Mouse (Mus musculus): ENCODE data around the gene Diaph3.

Diaph3 gene

DNA sequence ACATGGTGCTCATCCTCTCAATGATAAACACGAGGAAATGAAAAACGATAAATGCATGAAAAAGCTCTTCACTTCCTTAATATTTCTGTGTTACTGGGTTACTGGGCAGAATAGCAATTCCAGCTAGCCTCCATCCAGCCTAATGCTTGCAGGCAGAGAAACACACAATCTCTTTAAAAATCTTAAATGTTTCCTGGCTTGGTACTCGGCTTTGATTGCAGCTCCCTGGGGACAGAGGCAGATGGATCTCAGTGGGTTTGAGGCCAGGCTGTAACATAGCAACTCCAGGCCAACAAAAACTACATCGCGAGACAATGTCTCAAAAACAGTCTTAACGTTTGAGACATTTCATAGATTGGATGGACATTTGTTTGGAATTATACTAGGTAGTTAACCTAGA, 57.1 kb downstream of the Diaph3 start:
- no peak for DNase-seq (ENCODE audit: low spot score)

DNA sequence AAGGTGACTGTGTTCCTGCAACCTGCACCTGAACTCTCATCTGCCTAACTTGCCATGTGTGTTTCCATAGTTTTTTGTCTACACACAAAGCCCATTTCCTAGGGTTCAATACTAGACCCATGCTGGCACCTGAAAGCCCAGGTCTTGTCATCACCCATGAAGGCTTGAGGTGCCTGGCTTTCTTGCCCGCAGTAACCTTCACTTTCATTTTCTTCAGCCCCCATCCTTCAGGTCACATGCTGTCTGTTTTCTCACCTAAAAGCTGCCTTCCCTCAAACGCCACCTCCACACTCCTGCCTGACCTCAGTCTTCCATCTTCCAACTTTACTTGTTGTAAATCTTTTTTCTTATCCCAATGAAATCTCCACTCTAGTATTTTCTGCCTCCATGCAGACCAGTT, 61.3 kb downstream of the Diaph3 start:
- DNase-seq (ENCODE audit: low spot score) = no peak

DNA sequence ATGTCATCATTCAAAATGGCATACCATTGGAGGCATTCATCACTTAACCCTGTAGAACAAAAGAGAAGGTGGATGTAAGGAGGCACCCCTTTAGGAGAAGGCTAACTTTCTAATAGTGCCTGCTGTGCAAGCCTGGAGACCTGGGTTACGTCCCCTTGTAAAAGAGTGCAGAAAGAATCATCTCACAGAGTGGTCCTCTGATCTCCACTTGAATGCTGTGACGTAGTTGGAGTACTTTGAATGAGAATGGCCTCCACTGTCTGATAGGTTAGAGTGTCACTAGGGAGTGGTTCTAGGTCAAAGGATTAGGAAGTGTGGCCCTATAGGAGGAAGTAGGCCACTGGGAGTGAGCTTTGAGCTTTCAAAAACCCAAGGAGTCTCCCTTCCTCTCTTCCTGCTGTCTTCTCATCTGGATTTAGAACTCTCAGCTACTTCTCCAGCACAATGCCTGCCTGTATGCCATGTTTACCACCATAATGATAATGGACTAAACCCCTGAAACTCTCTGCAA, 66.0 kb downstream of the Diaph3 start:
- DNase-seq (ENCODE audit: low spot score) = no peak

DNA sequence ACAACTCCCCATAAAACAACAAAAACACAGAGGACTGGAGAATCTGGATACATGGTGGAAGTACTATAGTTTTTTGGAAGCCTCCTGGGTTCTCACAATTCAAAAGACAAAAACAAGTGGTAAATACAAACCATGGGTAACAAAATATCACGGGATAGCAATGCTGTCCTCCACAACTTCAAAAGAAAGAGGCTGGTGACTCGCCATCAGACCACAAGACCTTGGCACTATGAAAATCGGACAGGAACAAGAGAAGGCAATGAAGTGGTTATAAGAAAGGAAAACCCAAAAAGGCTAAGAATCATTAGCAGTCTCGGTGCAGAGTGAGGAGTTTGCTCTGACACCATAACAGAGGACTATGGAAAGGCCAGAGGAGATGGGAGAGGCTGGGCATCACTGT, 76.8 kb downstream of the Diaph3 start:
- DNase-seq (ENCODE audit: low spot score) = no peak

DNA sequence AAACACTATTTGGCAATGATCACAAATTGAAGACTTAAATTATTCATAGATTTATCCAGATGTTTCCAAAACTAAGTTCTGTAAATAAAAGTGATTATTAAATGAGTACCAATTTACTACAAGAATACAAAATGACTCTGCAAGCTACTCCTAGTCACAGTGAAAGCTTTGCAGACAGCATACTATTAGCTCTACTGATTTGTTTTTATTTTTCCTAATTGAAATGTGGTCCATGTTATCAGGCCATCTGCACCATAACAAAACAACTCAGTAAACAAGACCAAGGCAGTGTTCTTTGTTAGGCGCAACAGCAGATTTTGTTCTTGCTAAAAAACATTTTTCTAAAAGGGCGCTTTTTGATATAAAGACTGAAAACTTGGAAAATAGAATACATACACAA, 84.9 kb downstream of the Diaph3 start:
- DNase-seq (ENCODE audit: low spot score) = no peak

DNA sequence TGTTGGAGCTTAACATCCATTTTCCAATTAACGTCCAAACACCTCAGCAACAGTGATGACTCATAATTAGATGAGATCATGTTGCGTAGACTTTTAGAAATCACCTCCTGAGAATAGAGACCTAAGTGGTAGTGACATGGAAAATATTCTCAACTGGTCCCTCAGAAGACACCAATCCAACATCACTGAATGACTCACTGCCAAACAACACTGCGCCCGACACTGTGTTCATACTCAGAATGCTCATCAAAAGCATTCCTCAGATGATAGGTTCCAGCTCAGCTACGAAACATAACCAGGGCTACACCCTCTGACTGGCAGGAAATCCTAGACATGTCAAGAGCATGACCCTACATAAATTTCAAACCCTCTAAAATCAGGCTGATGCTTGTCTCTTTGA, 89.8 kb downstream of the Diaph3 start:
- peak; percentile 4 for DNase-seq (ENCODE audit: low spot score)

DNA sequence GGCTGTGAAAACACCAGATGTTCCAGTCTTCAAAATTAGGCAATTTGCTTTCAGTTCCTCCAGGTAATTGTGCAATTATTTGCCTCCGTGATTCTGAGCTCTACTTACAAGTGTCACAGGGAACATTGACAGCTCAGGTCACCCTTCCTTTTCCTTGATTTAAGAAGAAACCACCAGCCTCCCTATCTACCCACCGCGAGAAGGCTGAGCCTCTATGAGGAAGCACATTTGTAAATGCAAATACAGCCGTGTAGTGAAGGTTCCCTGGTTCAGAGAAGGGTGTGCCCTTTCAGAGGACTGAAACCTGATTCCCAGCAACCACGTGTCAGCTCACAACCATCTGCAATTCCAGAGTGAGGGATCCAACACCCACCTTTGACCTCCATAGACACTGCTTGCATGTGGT, 96.6 kb downstream of the Diaph3 start:
- DNase-seq (ENCODE audit: low spot score) = no peak

DNA sequence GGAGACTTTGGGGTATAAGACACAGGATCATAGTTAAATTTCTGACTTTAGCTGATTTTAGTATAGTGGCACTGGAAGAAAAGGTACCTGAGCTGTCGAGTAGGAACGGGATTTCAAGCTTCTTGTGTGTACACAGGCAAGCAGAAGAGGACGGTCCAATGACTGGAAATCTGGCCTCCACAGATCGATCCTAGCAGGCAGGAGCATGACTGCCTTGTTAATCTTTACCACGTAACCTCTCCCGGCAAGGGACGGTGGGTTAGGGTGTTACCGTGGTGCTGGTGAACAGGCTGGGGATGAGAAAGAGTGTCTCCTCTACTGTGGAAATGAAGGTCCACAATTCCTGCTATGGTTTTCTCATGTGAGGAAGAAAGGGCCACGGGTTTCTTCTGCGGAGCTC, 120.8 kb downstream of the Diaph3 start:
- DNase-seq (ENCODE audit: low spot score) = peak; percentile 40

DNA sequence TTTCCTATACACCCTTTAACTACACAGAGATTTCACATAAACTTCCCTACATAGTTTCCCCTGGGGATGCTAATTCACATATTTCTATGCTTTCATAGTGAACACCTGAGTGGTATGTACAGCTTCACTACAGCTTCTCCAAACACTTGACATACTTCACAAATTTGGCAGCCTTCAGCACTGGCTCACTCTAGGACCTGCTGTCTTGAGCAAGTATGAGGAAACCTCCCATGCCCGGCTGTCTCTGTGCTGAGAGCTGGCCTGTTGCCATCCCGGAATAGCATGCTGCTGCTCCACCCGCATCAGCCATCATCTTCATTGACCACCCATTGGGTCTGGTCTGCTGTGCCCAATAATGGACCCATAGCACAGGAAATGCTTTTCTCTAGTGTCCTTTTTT, 121.3 kb downstream of the Diaph3 start:
- DNase-seq (ENCODE audit: low spot score) = no peak

DNA sequence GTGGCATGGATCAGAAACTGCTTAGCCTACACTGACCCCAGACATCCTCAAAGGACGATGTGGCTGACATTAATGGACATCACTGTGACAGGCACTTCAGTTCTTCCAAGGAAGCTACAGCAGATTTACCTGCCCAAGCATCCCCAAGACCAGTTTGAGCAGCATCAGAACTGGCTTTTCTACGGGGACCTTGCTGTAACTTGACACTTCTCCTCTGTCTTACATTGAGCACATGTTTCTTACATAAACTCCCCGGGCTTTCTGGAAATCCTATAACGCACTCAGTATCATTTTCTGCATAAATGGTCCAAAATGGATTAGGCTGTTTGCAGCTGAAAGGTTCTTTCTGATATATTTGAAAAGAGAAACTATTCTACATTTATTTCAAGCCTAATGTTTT, 143.7 kb downstream of the Diaph3 start:
- no peak for DNase-seq (ENCODE audit: low spot score)

DNA sequence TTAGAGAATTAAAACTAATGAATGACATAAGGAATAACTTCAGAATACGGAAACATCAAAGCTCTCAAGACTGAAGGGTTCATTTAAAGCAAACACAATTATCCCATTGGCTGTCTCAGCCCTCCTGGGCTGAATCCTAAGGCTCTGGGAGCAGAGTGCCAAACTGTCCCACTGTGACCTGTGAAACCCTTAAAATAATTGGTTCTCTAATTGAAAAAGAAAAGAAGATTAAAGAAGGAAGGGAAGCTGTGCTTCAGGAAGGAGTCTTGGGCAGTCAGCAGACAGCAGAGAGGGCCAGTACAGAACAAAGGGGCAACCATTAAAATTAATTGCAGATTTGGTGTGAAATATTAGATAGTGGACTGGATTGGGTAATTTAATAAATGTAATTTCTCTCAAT, 189.9 kb downstream of the Diaph3 start:
- DNase-seq (ENCODE audit: low spot score) = no peak

DNA sequence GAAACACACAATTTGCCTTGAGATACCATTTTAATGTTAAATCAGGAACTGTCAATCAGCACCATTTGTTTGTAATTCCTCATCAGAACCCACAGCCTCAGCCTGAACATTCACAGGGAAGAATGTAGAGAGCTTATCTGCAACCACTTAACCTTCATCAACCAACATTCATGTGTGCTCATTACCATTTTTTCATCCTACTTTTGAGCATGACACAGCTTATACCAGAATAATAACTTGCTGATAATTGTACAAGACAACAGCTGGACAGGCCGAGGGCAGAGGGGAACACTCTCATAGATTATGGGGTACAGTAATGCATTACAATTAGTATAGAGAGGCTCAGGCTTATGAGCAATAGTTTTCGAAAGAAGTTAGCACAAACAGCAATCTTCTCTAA, 203.1 kb downstream of the Diaph3 start:
- DNase-seq (ENCODE audit: low spot score) = no peak

DNA sequence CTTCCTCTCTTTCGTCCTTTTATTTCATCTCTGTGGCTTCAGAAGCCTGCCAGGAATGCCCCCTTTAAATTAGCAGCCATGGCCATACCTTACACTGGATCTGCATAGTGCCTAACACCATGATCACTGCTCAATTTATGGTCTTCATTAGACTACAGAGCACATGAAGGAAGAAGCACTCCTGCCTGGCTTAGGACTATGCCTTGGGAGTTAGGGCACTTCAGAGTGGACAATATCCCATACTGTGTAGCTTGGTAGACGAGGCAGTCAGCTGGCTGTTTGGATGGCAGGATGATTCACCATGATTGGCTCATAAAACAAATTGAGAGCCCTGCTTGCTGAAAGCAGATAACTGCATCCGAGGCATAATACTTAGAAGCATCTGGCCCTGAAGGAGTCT, 204.6 kb downstream of the Diaph3 start:
- DNase-seq (ENCODE audit: low spot score) = no peak

DNA sequence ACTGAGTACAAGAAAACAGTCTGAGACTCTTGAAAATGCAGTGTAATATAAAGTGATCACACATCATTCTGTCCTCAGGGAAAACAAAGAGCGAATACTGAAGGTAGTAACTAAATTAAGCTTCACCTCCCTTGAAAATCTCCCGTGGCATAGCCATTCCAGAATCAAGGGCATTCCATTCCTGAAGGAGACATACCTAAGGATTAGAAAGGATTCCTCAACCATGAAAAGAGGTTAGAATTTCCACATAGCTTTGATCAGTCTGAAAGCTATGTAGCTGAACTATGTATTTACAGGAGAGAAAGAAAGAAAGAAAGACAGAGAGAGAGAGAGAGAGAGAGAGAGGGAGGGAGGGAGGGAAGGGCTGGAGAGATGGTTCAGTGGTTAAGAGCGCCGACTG, 210.3 kb downstream of the Diaph3 start:
- no peak for DNase-seq (ENCODE audit: low spot score)

DNA sequence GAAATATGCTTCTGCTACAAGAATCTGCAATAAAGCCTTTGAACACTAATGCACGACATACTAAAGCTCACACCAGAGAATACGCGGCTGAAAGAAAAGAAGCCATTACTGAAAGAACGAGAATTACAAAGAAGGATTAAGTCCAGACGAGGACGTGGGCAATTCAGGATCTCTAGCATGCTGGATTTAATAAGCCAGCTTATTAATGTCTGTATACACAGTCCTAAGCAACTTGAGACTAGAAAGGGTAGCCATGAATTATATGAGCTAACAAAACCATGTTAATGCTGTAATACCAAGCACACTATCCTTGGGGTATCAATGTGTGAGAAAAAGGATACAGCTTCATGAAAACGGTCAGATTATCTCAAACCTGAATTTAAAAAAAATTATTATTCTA, 214.2 kb downstream of the Diaph3 start:
- no peak for DNase-seq (ENCODE audit: low spot score)

DNA sequence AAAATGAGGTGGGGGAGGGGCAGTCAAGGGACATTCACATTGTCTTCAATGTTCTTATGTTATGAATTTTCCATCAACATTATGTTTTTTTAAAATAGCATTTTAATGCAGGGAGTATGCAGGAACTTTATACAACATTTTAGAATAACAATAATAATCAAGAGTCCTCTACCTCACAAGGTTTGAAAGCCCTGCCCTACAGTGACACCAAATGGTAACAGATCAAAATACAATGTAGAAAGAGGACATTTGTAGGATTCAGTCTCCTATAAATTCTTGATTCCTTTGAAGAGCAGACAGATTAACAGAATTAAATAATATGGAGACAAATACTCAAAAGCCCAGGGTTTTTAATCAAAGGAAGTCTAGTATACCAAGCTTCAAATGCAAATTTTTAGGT, 242.1 kb downstream of the Diaph3 start:
- no peak for DNase-seq (ENCODE audit: low spot score)

DNA sequence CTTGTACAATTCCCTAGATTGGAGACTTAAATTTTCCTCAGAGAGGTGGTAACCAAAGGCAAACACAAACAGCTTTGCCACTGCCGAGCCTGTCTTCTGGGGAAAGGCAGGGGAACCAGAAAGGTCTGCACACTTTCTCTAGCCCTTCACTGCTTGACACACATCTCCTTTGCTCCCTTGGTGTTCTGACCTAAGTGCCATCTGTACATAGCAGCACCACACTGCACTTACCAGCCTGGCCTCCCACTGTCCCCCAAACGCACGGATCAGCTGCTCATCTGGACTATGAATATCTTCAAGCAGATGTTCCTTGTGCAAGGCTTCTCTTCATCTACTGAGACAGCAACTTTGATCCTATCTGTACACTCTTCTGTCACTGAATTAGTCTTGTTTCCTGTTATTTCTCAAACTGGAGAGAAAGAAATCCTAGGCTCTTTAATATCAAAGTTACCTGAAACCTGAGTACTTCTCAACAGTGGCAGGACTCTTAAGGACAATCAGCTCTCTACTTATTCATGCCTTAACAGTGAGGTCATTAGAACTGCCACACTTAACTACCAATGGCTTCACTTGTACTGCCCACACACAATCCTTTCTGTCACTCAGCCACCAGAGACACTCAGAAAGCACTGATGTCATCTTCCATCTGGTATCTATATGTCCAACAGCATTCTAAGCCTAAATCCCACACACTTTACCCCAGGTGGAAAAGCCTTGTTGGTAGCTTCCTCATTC, 251.8 kb downstream of the Diaph3 start:
- no peak for DNase-seq (ENCODE audit: low spot score)

DNA sequence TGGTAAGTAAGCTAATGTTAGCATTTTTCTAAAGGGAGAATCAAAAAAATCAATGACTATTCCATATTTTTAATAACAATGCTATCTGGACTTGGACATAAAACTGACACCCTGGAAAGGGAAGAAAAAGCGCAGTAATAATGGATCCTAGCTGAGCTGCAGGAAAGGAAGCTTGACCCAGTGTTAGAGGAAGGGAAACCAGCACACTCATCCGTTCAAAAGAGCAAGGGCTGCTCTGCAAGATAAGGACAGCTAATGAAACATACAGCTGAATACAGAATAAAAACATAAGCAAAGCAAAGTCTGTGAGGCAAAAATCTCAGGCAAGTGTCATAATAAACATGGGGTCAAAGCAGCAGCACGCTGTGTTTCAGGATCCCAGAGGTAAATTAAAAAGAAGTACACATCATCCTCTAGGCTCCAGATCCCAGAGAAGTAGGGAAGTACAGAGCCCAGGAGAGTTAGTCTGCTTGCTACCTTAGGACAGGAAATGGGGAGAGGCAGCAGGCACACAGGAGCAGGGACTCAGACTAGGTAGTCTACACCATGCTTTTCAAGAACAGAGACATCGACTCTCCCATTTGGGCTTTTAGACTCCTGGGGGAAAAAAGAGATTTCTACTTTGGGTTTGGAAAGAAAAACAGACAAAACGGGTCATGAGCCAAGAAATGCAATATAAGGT, 255.5 kb downstream of the Diaph3 start:
- no peak for DNase-seq (ENCODE audit: low spot score)

DNA sequence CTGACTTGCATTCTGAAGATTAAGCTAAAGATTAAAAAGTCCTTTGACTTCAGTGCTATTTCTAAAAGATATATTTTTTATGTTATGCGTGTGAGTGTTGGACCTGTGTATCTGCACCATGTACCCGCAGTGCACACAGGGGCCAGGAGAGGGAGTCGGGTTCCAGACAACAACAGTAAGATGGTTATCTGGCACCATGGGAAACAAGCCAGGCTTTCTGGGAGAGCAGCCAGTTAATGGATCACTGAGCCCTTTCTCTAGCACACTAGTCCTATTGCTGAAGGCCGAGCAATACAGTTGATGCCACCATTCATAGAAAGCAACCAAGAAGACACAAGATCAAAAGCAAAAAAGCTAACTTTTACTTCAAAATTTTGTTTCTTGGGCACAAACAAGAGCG, 271.5 kb downstream of the Diaph3 start:
- DNase-seq (ENCODE audit: low spot score) = no peak

DNA sequence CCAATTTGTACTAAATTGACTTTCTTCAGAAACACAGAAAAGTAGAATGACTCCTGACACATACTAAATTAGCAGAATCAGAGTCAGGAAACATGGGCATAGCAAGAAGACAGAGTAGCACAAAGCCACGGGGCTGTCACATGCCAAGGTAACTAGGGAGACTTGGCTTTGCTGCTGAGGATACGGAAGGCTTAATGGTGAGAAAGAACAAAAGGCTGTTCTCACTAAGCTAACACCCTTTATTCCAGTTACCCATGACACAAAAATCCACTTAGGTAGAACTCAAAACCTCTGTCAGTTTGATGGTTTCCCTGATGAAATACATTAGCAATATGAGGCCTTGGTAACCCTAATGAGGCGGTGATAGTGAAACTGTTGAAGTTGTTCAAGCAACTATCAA, 273.9 kb downstream of the Diaph3 start:
- DNase-seq (ENCODE audit: low spot score) = no peak

DNA sequence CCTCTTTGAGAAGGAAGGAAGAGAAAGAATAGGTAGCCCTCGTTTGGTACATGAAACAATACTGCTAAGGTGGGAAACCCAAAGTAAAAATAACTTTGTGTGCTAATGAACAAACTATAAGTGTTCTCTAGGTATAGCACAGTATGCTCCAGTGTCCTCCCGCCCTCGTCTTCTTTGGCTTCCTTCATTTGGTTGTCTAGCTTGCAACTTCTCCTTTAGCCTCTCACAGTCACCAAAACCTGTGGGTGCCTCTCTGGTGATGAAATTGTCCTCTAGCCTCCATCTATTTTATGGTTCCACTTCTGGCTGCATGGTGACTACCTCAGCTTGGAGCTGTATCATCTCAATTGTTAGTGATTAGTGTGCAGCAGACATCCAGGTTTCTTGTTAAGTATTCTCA, 277.0 kb downstream of the Diaph3 start:
- no peak for DNase-seq (ENCODE audit: low spot score)

DNA sequence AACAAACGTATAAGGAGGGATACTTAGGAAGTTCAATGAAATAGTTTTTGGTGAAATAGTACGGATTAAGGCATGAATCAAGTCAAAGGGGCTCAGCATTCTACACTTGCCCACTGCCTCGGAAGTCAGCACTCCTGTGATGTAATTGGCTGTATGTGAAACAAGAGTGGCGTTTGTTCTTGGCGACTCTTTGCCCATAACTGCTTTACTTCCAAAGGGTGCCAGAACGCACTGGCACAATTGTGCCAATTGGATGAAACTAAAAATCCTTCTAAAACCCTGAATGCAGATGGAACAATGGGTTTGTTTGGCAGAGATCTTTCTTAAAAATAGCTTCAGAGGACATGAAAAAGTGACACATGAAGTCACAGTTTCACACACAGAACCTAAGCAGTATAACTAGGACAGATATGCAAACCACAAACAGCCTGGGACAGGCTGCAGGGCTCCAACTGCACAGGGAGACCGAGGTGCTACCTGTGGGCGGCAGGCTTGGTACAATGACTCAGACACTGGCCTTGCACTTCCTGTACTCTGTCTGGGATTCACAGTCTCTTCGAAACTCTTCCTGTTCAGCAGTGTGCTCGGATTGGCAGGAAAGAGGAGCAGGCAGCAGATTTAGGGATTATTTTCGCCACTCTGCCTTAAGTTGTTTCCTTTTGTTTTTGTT, 279.6 kb downstream of the Diaph3 start:
- DNase-seq (ENCODE audit: low spot score) = no peak

DNA sequence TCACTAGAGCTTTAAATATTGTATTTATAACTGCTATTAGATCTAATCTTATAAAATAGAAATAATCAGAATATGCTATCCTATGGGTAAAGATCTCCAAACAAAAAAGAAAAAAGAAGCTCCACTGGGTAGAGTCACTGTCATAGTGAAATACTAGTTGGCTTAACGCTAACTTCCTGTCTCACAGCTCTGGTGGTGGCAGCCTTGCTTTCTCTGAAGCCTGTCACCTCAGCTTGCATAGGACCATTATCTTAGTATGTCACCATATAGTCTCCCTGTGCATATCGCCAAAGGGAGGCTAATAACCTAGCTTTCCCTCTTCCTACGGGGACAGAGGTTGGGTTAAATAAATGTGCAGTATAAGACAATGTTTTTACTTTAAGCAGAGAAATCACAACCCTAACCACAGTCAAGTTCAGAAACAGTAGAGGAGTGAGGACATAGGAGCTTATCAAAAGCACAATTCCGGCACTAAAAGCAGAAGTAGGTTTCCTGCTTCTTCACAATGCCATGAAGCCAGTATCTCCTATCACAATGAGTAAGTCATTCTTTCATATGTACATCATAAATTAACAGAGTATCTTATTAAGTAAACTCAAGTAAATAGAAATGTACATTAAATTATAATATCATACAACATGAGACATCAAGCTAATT, 293.8 kb downstream of the Diaph3 start:
- DNase-seq (ENCODE audit: low spot score) = no peak
